Mouse (Mus musculus) layer of hippocampus, adult 18-20 months (tissue): ENCODE results near the gene Slc22a7. TPM values are rescaled to one million over a fixed set of nuclear protein-coding genes. Genes with fewer than 3 reads are reported as not detected.
A peak's percentile ranks its signal among the peaks of the same experiment; 100 is the strongest.

ENCODE experiments used
- DNase-seq, 2 experiments: peaks; one replicate each; pipeline ENCODE4 v3.0.0; 2022; ENCODE audit warnings: low spot score in 2 of 2
- total RNA-seq, 2 experiments: library from RNA; stranded (reverse); gene quantifications; 2 replicates each; pipeline ENCODE4 v1.2.3; 2021

Gene Slc22a7
- total RNA-seq, 2 experiments from 2014 or later: 0.43 TPM; not detected in 1

DNA sequence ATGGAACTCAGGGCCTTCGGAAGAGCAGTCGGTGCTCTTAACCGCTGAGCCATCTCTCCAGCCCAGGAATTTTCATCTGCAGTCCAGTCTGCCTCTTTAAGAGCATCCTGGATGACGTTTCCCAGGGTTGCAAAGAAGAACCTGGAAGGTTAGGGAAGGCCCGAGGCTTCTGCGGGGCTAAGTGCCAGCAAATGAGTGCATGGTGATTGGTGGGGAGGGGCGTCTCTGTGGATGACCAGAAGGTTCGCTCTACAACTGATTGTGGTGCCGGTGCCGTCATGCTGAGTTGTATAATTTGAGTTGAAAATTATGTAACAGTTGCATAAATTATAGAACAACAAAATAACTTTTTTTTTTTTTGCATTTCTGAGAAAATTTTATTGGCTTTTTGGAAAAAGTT lies 919 bp upstream of the Slc22a7 start:
- no peak for DNase-seq

DNA sequence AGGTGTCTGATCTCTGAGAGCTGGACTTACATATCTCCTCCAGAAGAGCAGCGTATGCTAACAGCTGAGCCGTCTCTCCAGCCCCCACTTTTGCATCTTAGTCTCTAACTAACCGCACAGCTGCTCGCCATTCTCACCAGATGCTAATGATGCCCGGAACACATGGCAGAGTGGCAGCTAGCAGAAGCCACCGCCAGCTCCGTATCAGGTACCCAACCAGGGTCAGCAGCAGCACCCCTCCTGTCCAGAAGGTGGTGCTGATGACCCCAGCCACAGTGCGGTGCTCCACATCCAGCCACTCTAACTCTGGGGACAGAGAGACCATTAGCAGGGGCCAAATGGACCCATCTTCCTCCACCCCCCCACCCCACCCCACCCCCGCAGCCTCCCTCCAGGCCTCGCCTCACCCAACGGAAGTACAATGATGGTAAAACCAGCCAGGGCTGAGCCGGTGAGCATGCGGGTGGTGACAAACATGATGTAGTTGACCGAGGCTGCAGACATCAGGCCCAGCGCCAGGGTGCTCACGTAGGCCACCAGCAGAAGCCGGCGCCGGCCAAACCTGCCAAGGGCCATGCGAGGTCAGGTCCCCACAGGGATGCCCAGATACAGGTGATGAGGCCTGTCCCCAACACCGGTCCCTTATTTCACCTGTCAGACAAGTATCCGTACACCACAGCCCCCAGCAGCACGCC lies 1.4 kb downstream of the Slc22a7 start:
- no peak for DNase-seq

DNA sequence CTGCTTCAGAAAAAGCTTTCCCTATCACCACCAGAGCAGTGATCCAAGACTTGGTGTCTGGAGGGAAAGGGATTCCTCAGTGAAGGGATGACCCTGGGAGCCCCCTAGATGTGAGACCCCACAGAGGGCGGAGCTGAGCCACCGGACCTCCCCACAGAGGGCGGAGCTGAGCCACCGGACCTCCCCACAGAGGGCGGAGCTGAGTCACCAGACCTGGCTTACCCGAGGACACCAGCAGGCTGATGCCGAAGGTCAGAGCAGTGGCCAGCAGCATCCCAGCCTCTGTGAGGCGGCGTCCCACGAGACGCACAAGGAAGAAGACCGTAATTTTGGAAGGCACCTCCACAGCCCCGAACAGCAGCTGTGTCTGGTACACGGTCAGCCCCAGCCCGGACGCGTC lies 4.6 kb downstream of the Slc22a7 start:
- DNase-seq: no peak

DNA sequence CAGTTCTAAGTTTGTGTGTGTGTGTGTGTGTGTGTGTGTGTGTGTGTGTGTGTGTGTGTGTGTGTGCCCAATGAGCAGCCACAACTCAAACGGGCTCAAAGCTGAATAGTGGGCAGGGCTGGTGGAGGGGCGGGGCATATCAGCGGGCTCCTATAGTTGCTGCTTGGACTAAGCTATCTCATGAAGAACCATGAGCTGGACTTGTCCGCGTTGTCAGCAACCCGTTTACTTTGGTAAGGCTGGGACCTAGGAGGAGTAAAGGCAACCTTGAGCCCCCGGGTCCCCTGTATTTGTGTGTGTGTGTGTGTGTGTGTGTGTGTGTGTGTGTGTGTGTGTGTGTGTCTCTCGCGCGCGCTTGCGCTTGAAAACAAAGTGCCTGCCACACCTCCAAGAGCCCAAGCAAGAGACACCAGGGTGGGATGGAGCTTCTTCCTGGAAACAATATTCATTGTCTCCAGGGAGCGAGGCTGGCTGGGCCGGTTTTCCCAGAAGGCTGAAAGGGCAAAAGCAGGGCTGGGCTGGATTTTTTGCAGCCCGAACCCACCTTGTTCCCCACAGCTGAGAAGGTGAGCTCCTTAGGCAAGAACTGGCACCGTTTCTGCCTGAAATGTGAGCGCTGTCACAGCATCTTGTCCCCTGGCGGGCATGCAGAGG lies 9.4 kb downstream of the Slc22a7 start, which contains the start of gene Crip3:
Gene Crip3 (plus strand): TSS at position 166 of the 654 bp plus-strand sequence.
- no peak for DNase-seq

DNA sequence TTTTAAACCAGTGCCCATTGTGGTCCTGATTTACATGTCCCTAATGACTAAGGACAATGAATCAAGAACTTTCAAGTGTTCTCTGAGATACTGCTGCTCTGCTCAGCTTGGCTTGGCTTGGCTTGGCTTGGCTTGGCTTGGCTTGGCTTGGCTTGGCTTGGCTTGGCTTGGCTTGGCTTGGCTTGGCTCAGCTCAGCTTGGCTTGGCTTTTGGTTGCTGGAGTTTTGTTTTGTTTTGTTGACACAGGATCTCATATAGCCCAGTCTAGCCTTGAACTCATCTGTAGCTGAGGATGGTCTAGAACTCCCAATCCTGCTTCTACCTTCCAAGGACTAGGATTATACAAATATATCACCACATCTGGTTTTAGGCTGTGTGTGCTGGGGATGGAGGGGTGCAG lies 11.8 kb downstream of the Slc22a7 start:
- no peak for DNase-seq

DNA sequence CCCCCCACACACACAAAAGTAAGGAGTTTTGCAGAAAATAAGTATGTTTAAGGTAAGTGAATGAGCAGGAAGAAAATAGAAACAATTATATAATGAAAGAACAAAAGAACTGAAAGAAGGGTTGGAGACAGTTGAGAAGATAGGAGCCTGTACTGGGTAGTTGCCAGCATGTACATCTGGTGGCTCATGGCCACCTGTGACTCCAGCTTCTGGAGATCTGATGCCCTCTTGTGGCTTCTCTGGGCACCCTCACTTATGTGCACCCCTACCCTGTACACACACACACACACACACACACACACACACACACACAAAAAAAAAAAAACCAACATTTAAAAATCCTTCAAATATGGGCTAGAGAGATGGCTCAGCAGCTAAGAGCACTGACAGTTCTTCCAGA lies 18.5 kb downstream of the Slc22a7 start:
- no peak for DNase-seq

DNA sequence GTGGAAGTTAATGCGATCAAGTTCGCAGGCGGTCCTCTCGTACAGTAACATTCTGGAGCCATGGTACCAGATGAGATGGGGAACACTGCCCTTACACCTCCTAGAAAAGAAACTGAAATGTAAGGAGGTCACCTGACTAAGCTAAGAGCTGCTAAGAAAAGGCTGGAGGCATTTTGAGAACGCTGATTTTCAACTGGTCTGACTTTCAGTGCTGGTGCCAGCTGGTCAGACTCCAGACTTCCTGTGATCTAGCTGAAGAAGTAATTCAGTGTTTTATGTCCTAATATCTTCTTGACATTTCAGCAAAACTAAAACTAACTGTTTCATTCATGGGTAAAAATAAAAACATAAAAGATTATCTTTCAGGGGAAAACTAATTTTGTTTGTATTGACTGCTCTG lies 19.6 kb downstream of the Slc22a7 start:
- no peak for DNase-seq

DNA sequence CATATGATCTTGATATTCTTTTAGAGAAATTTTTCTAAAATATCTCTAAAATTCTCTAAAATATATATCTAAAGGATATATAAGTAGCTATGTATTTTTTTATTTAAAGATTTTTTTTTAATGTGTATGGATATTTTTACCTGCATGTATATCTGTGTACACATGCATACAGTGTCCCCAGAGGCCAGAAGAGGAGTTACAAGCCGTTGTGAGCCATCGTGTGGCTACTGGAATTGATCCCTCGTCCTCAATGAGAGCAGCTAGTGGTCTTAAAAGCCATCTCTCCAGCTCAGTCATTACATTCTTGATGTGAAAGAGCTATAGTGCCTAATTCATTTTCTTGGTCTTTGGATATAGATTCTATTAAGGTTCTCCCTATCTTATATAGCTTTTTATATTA lies 29.8 kb downstream of the Slc22a7 start:
- no peak for DNase-seq

DNA sequence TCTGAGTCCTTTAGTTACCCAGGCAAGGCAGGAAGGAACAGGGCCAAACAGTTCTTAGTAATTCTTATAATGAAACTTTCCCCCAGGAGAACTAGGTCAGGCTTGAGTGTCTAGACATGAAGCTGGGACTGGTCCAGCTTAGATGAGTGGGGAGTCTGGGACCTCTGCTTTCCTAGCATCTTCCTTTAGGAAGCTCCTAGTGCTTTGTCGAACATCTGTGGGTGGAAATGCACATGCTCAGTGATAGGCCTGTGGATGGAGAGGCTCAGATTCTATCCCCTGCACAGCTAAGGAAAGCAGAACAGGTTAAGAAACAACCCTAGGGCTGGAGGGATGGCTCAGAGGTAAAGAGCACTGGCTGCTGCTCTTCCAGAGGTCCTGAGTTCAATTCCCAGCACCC lies 43.6 kb downstream of the Slc22a7 start:
- DNase-seq: no peak

DNA sequence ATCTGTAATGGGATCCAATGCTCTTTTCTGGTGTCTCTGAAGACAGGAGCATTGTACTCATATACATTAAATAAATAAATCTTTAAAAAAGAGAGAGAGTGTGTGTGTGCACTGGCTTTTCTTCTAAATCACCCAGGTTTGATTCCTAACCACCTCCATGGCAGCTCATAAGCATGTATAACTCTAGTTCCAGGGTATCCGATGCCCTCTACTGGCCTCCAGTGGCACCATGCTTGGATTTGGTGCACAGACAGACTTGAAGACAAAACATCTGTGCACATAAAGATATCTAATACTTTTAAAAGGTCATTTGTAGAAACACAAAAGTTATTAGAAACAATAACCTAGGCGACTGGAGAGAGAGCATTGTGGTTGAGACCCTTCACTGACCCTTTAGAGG lies 45.2 kb downstream of the Slc22a7 start:
- peak in 1 of 2 experiments; percentile 54 for DNase-seq

DNA sequence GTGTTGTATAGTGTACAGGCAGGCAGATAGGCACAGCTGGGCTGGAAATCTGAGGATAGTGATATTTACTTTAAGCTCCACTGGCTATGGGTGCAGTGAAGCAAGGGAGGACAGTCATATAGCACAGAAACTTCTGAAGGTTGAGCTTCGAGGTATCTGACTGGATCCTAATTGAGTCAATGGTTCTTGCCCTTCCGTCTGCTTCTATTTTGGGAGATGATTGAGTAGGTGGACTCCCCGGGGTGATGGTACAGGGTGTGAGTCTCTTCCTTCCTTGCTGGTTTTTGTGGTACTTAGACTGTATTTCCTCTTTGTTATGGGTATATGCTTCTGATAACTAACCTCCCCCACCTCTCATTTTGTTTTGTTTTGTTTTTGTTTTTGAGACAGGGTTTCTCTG lies 50.1 kb downstream of the Slc22a7 start:
- DNase-seq: no peak

DNA sequence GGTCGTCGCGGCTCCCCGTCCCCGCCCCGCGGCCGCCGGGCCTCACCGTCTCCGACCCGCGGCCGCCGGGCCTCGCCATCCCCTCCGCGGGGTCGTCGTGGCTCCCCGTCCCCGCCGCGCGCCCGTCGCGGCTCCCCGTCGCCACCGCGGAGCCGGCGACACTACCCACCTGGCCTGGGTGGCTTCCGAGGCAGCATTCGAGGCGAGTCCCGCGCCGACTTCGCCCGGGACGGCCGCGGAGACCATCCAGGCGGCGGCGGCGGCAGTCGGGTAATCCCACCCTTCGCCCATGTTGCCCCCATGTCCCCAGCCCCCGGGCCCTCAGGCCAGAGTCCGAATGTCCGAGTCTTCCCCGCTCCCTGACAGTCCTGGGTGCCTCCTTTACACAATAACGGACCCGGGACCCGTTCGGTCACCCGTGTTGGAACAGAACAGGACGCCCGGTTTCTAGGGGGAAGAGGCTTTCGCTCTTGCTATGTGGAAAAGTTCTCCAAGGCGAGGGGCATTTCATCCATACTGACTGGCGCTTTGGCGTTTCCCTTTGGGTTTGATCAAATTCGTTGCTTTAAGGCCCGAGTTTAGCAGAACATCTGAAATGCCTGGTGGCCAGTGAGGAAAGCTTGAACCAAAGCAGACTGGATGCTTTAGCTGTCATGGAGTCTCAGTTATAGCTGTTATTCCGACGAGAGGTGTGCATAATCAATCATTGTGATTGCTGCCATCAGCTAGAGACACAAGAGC lies 54.0 kb downstream of the Slc22a7 start:
- peak in 1 of 2 experiments; percentile 29 for DNase-seq

DNA sequence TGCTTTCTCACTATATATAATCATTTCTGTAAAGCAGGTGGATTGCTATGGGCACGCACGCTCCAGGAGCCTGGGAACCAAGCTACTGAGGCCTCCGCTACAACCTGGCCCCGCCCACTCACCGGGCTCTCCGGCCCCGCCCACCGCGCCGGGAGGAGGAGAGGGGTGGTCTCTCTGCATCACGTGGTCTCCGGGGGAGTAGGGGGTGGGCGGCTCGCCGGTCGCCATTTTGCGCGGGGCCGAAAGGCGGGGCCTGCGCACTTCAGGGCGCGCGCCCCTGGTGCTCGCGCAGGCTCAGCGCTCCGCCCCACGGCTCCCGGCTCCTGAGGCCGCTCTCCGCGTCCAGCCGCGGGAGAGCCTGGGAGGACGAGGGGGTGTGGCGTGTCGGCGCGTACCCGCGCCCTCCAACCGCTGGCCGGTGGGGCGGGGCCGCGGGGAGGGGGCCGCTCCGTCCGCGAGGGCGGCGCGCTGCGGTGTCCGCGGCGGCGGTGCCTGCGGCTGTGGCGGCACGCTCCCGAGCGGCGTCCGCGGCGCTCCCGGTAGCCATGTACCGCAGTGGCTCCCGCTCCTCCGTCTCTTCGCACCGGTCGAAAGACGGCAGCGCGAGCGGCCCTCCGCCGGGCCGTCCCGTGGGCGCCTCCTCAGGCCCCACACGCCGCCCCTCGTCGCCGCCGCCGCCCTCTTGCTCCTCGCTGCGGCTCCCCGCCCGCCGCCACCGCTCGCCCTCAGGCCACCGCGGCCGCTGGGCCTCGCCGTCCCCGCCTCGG lies 54.8 kb downstream of the Slc22a7 start, which contains the start of gene Zfp318:
Gene Zfp318 (plus strand): TSS at position 438 of the 767 bp plus-strand sequence.
- DNase-seq: peak; percentile 96 to 98

Other genes starting within 250 kb of the Slc22a7 start
- gene Polh, start 235.8 kb downstream of the Slc22a7 start, total RNA-seq: 1 to 10 TPM; 4.7 to 5.9 TPM
- gene Xpo5, start 235.7 kb downstream of the Slc22a7 start, total RNA-seq: 10 to 100 TPM; 46.6 to 47.2 TPM
- 10 to 100 TPM; 36.0 to 38.5 TPM for gene Polr1c, start 190.4 kb downstream of the Slc22a7 start, total RNA-seq
- 10 to 100 TPM; 85.0 to 99.1 TPM for gene Yipf3, start 190.4 kb downstream of the Slc22a7 start, total RNA-seq
- 10 to 100 TPM; 62.4 to 68.0 TPM for gene Lrrc73, start 184.9 kb downstream of the Slc22a7 start, total RNA-seq
- gene Tjap1, start 155.4 kb downstream of the Slc22a7 start, total RNA-seq: 10 to 100 TPM; 44.1 to 47.2 TPM
- gene Dlk2, start 141.0 kb downstream of the Slc22a7 start, total RNA-seq: 10 to 100 TPM; 47.4 to 49.0 TPM
- gene Abcc10, start 110.1 kb downstream of the Slc22a7 start, total RNA-seq: 1 to 10 TPM; 7.7 to 8.6 TPM
- 10 to 100 TPM; 46.3 to 53.0 TPM for gene Zfp318, start 54.7 kb downstream of the Slc22a7 start, total RNA-seq
- gene Crip3, start 9.5 kb downstream of the Slc22a7 start, total RNA-seq: 1 to 10 TPM; 4.7 to 4.8 TPM
- gene Ttbk1, start 49.2 kb upstream of the Slc22a7 start, total RNA-seq: 100 to 1,000 TPM; 117 to 120 TPM
- 1 to 10 TPM; 5.1 to 5.9 TPM for gene Dnph1, start 58.3 kb upstream of the Slc22a7 start, total RNA-seq
- gene Cul9, start 107.9 kb upstream of the Slc22a7 start, total RNA-seq: 10 to 100 TPM; 61.8 to 66.4 TPM
- 10 to 100 TPM; 80.8 to 89.0 TPM for gene Srf, start 117.7 kb upstream of the Slc22a7 start, total RNA-seq
- 1 to 10 TPM; 8.0 to 9.0 TPM for gene Ptk7, start 191.0 kb upstream of the Slc22a7 start, total RNA-seq
- 10 to 100 TPM; 22.4 to 22.6 TPM for gene Klc4, start 207.6 kb upstream of the Slc22a7 start, total RNA-seq
- 10 to 100 TPM; 53.1 to 60.7 TPM for gene Mrpl2, start 207.8 kb upstream of the Slc22a7 start, total RNA-seq
- gene Cul7, start 211.9 kb upstream of the Slc22a7 start, total RNA-seq: 10 to 100 TPM; 18.9 to 20.2 TPM
- 10 to 100 TPM; 17.2 to 19.7 TPM for gene Rrp36, start 235.9 kb upstream of the Slc22a7 start, total RNA-seq
- gene Mea1, start 240.3 kb upstream of the Slc22a7 start, total RNA-seq: 100 to 1,000 TPM in 1 of 2 experiments, 10 to 100 TPM in 1; 97.2 to 109 TPM
- 100 to 1,000 TPM; 172 to 177 TPM for gene Klhdc3, start 242.5 kb upstream of the Slc22a7 start, total RNA-seq